Mouse (Mus musculus): ENCODE measurements around the gene Adamts9. TPM values are rescaled to one million over a fixed set of nuclear protein-coding genes. Genes with fewer than 3 reads are reported as not detected.

Gene Adamts9
- polyA plus RNA-seq, 1 experiment from 2014 or later = 5.1 TPM

- no peak overlapping the region for H3K4me2 ChIP-seq
- peaks cover 13% of the 10 kb centered on the region for H3K36me3 ChIP-seq
- H3K9me3 ChIP-seq = no peaks in the 10 kb centered on the region
- 60% methylated on average over 5 of the region's 5 CpGs for WGBS
- H3K27ac ChIP-seq (replicated peaks) = peak overlapping the region; percentile 61; the same call in 1 of the 2 replicates
- no peaks in the 10 kb centered on the region for H3K27me3 ChIP-seq (replicated peaks)
- peaks cover 31% of the 10 kb centered on the region for H3K4me1 ChIP-seq
- H3K4me3 ChIP-seq = no peak overlapping the region
- no peak overlapping the region for H3K9ac ChIP-seq
- ATAC-seq (ENCODE audit: extremely low read depth, insufficient number of reproducible peaks, low FRiP score, low TSS enrichment) = no peak
These were observed 116.7 kb downstream of the Adamts9 start for GRCm38 (mm10) chr6:92826561-92826960.

GRCm38 (mm10) chr6:92823991-92824390 lies 119.3 kb downstream of the Adamts9 start:
- H3K9me3 ChIP-seq = no peaks in the 10 kb centered on the region
- ATAC-seq (ENCODE audit: extremely low read depth, insufficient number of reproducible peaks, low FRiP score, low TSS enrichment) = no peak
- no peak overlapping the region for H3K27ac ChIP-seq (replicated peaks)
- WGBS = 81% methylated on average over 7 of the region's 7 CpGs
- H3K9ac ChIP-seq = no peak overlapping the region
- H3K36me3 ChIP-seq = peaks cover 16% of the 10 kb centered on the region
- H3K4me3 ChIP-seq = no peak overlapping the region
- H3K4me1 ChIP-seq = peaks cover 22% of the 10 kb centered on the region
- H3K4me2 ChIP-seq = no peak overlapping the region
- H3K27me3 ChIP-seq (replicated peaks) = no peaks in the 10 kb centered on the region

- H3K9me3 ChIP-seq = no peaks in the 10 kb centered on the region
- H3K27ac ChIP-seq (replicated peaks) = no peak overlapping the region
- H3K9ac ChIP-seq = no peak overlapping the region
- ATAC-seq (ENCODE audit: extremely low read depth, insufficient number of reproducible peaks, low FRiP score, low TSS enrichment) = no peak
- no peak overlapping the region for H3K4me3 ChIP-seq
- WGBS = 66% methylated on average over 6 of the region's 6 CpGs
- no peak overlapping the region for H3K4me2 ChIP-seq
- peaks cover 18% of the 10 kb centered on the region for H3K36me3 ChIP-seq
- H3K4me1 ChIP-seq = peaks cover 6% of the 10 kb centered on the region
- no peaks in the 10 kb centered on the region for H3K27me3 ChIP-seq (replicated peaks)
These were observed 121.3 kb downstream of the Adamts9 start for GRCm38 (mm10) chr6:92822006-92822405.

- Histone ChIP-seq H3K4me1 (peaks cover 6% of the 10 kb centered on the region), H3K27ac (replicated peaks) (no peak overlapping the region), H3K4me2 (no peak overlapping the region), H3K4me3 (no peak overlapping the region), H3K27me3 (replicated peaks) (no peaks in the 10 kb centered on the region), H3K36me3 (peaks cover 18% of the 10 kb centered on the region), H3K9ac (no peak overlapping the region), H3K9me3 (no peaks in the 10 kb centered on the region)
- no peak for ATAC-seq (ENCODE audit: extremely low read depth, insufficient number of reproducible peaks, low FRiP score, low TSS enrichment)
- 71% methylated on average over 5 of the region's 5 CpGs for WGBS
These were observed 121.7 kb downstream of the Adamts9 start for GRCm38 (mm10) chr6:92821606-92822005.

GRCm38 (mm10) chr6:92817661-92818060 lies 125.6 kb downstream of the Adamts9 start:
- Histone ChIP-seq H3K27me3 (replicated peaks) (no peaks in the 10 kb centered on the region), H3K36me3 (peaks cover 40% of the 10 kb centered on the region), H3K27ac (replicated peaks) (no peak overlapping the region), H3K4me2 (no peak overlapping the region), H3K9me3 (no peaks in the 10 kb centered on the region), H3K9ac (no peak overlapping the region), H3K4me3 (no peak overlapping the region), H3K4me1 (peaks cover 27% of the 10 kb centered on the region)
- no peak for ATAC-seq (ENCODE audit: extremely low read depth, insufficient number of reproducible peaks, low FRiP score, low TSS enrichment)
- 76% methylated on average over 8 of the region's 8 CpGs for WGBS

GRCm38 (mm10) chr6:92816311-92816751 lies 127.0 kb downstream of the Adamts9 start, which contains the start of gene A730049H05Rik:
A730049H05Rik (plus strand) TSS chr6:92816478.
- Histone ChIP-seq H3K4me2 (peak within 1 kb of the TSS; percentile 55), H3K27ac (replicated peaks) (peak within 1 kb of the TSS; percentile 83), H3K9me3 (no peaks in the 10 kb centered on the region), H3K36me3 (peaks cover 36% of the 10 kb centered on the region), H3K27me3 (replicated peaks) (no peaks in the 10 kb centered on the region), H3K4me1 (peaks cover 40% of the 10 kb centered on the region), H3K9ac (peak within 1 kb of the TSS; percentile 48), H3K4me3 (peak within 1 kb of the TSS; percentile 17)
- peak; percentile 61; the same call in 1 of the 2 replicates for ATAC-seq (ENCODE audit: extremely low read depth, insufficient number of reproducible peaks, low FRiP score, low TSS enrichment)
- WGBS = 23% methylated on average over 8 of the region's 8 CpGs

GRCm38 (mm10) chr6:92812702-92813370 lies 130.5 kb downstream of the Adamts9 start:
- Histone ChIP-seq H3K36me3 (peaks cover 41% of the 10 kb centered on the region), H3K9me3 (no peaks in the 10 kb centered on the region), H3K27ac (replicated peaks) (no peak overlapping the region), H3K4me2 (no peak overlapping the region), H3K4me3 (no peak overlapping the region), H3K27me3 (replicated peaks) (no peaks in the 10 kb centered on the region), H3K9ac (no peak overlapping the region), H3K4me1 (peaks cover 56% of the 10 kb centered on the region)
- no peak for ATAC-seq (ENCODE audit: extremely low read depth, insufficient number of reproducible peaks, low FRiP score, low TSS enrichment)
- 45% methylated on average over 2 of the region's 2 CpGs for WGBS

- H3K4me2 ChIP-seq = no peak overlapping the region
- H3K4me1 ChIP-seq = peaks cover 60% of the 10 kb centered on the region
- no peak overlapping the region for H3K4me3 ChIP-seq
- no peak overlapping the region for H3K27ac ChIP-seq (replicated peaks)
- H3K27me3 ChIP-seq (replicated peaks) = no peaks in the 10 kb centered on the region
- no peak for ATAC-seq (ENCODE audit: extremely low read depth, insufficient number of reproducible peaks, low FRiP score, low TSS enrichment)
- H3K36me3 ChIP-seq = peaks cover 48% of the 10 kb centered on the region
- no peaks in the 10 kb centered on the region for H3K9me3 ChIP-seq
- H3K9ac ChIP-seq = no peak overlapping the region
These were observed 131.7 kb downstream of the Adamts9 start for GRCm38 (mm10) chr6:92811566-92811965.

GRCm38 (mm10) chr6:92810628-92811027 lies 132.7 kb downstream of the Adamts9 start:
- Histone ChIP-seq H3K9ac (no peak overlapping the region), H3K4me1 (peaks cover 51% of the 10 kb centered on the region), H3K4me2 (no peak overlapping the region), H3K9me3 (no peaks in the 10 kb centered on the region), H3K4me3 (no peak overlapping the region), H3K36me3 (peaks cover 55% of the 10 kb centered on the region), H3K27ac (replicated peaks) (no peak overlapping the region), H3K27me3 (replicated peaks) (no peaks in the 10 kb centered on the region)
- 81% methylated on average over 2 of the region's 2 CpGs for WGBS
- ATAC-seq (ENCODE audit: extremely low read depth, insufficient number of reproducible peaks, low FRiP score, low TSS enrichment) = no peak

GRCm38 (mm10) chr6:92809818-92810217 lies 133.5 kb downstream of the Adamts9 start:
- Histone ChIP-seq H3K4me3 (no peak overlapping the region), H3K4me2 (no peak overlapping the region), H3K27ac (replicated peaks) (no peak overlapping the region), H3K36me3 (peaks cover 56% of the 10 kb centered on the region), H3K9ac (no peak overlapping the region), H3K4me1 (peaks cover 43% of the 10 kb centered on the region), H3K9me3 (no peaks in the 10 kb centered on the region), H3K27me3 (replicated peaks) (no peaks in the 10 kb centered on the region)
- ATAC-seq (ENCODE audit: extremely low read depth, insufficient number of reproducible peaks, low FRiP score, low TSS enrichment) = no peak
- WGBS = 88% methylated on average over 3 of the region's 3 CpGs

GRCm38 (mm10) chr6:92804254-92804971 lies 138.9 kb downstream of the Adamts9 start:
- Histone ChIP-seq H3K4me1 (peaks cover 39% of the 10 kb centered on the region), H3K9ac (no peak overlapping the region), H3K27ac (replicated peaks) (no peak overlapping the region), H3K36me3 (peaks cover 48% of the 10 kb centered on the region), H3K4me2 (no peak overlapping the region), H3K9me3 (no peaks in the 10 kb centered on the region), H3K4me3 (no peak overlapping the region), H3K27me3 (replicated peaks) (no peaks in the 10 kb centered on the region)
- WGBS = 77% methylated on average over 3 of the region's 3 CpGs
- ATAC-seq (ENCODE audit: extremely low read depth, insufficient number of reproducible peaks, low FRiP score, low TSS enrichment) = no peak
